Mouse (Mus musculus): ENCODE data around the gene Clmn. TPM values are rescaled to one million over a fixed set of nuclear protein-coding genes. Genes with fewer than 3 reads are reported as not detected.

Gene Clmn
- total and polyA plus RNA-seq, 3 experiments, result not detected

DNA sequence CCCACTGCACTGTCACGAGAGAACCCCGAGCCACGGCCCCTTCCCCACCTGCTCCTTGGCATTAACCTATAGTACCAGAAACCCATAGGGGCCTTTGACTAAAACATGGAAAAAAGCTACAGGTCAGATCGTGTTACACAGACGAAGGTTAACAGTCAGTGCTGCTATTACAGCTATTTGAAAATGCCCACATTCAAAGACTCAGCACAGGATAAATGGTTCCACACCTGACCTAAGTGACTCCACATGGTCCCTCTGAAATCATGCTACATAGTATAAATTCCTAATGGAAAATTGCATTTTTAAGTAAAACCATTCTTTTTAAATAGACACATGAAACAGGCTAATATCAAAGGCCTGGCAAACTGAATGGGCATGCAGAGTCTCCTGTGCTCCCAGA, 148.5 kb downstream of the Clmn start:
- H3K27me3 ChIP-seq (ENCODE audit: control insufficient read depth in 1 of 2, insufficient read depth in 2 of 2, low read length in 2 of 2), result no peaks in the 10 kb centered on the region
- no peak overlapping the region for H3K4me3 ChIP-seq (ENCODE audit: control insufficient read depth in 1 of 2, insufficient read depth in 1 of 2, low read depth in 2 of 2, low read length in 2 of 2)
- TF ChIP-seq CTCF (IDR thresholded peaks at IDR 0.05 in 2 of 3, conservative IDR thresholded peaks at IDR 0.05 in 1 of 3; ENCODE audit: control insufficient read depth in 1 of 3, insufficient read depth in 1 of 3, low read depth in 2 of 3, low read length in 3 of 3, poor library complexity in 1 of 3, severe bottlenecking in 1 of 3), result no peak
- no peak for TF ChIP-seq POLR2A (IDR thresholded peaks at IDR 0.05; ENCODE audit: control insufficient read depth in 1 of 2, insufficient read depth in 1 of 2, low read depth in 1 of 2, low read length in 2 of 2, poor library complexity in 1 of 2)
- TF ChIP-seq MXI1 (IDR thresholded peaks at IDR 0.05; ENCODE audit: low read depth, low read length), result no peak
- no peak for TF ChIP-seq HCFC1 (IDR thresholded peaks at IDR 0.05; ENCODE audit: low read depth, low read length)
- no peak for TF ChIP-seq TBP (IDR thresholded peaks at IDR 0.05; ENCODE audit: low read depth, low read length)
- no peak for TF ChIP-seq SMC3 (IDR thresholded peaks at IDR 0.05; ENCODE audit: low read depth, low read length)
- no peak for TF ChIP-seq TCF12 (IDR thresholded peaks at IDR 0.05; ENCODE audit: low read depth, low read length)
- TF ChIP-seq MYC (IDR thresholded peaks at IDR 0.05; ENCODE audit: low read depth, low read length), result no peak
- no peak for TF ChIP-seq MAZ (IDR thresholded peaks at IDR 0.05; ENCODE audit: low read depth, low read length)
- TF ChIP-seq ZNF384 (IDR thresholded peaks at IDR 0.05; ENCODE audit: low read depth, low read length), result no peak
- no peak for TF ChIP-seq EP300 (IDR thresholded peaks at IDR 0.05; ENCODE audit: low read depth in 1 of 2, low read length in 2 of 2)
- no peak for TF ChIP-seq UBTF (IDR thresholded peaks at IDR 0.05; ENCODE audit: borderline replicate concordance, insufficient read depth, low read depth, low read length)
- TF ChIP-seq MAX (IDR thresholded peaks at IDR 0.05; ENCODE audit: low read length), result no peak
- no peak for TF ChIP-seq MEF2A (IDR thresholded peaks at IDR 0.05; ENCODE audit: extremely low read depth, insufficient replicate concordance, low read depth, low read length, poor library complexity, severe bottlenecking)
- TF ChIP-seq GATA1 (IDR thresholded peaks at IDR 0.05; ENCODE audit: low read depth, low read length), result no peak
- DNase-seq (ENCODE audit: low read depth, low spot score), result no peak
- no peak overlapping the region for H3K9ac ChIP-seq (ENCODE audit: control insufficient read depth, low read depth, low read length, poor library complexity, severe bottlenecking)
- no peaks in the 10 kb centered on the region for H3K9me3 ChIP-seq (replicated peaks; ENCODE audit: insufficient read depth, low read length)
- H3K4me1 ChIP-seq (ENCODE audit: control insufficient read depth in 1 of 2, insufficient read depth in 2 of 2, low read length in 2 of 2), result no peaks in the 10 kb centered on the region
- peaks cover 0 to 8% of the 10 kb centered on the region in 2 experiments; a peak in 2 of 4 replicates for H3K36me3 ChIP-seq (ENCODE audit: control insufficient read depth in 1 of 2, insufficient read depth in 2 of 2, low read length in 2 of 2)
- H3K27ac ChIP-seq (ENCODE audit: control insufficient read depth, low read depth, low read length), result no peak overlapping the region
- peaks cover 2% of the 10 kb centered on the region; the same call in 1 of the 2 replicates for H3K79me2 ChIP-seq (ENCODE audit: control insufficient read depth, insufficient read depth, low read length, poor library complexity)

DNA sequence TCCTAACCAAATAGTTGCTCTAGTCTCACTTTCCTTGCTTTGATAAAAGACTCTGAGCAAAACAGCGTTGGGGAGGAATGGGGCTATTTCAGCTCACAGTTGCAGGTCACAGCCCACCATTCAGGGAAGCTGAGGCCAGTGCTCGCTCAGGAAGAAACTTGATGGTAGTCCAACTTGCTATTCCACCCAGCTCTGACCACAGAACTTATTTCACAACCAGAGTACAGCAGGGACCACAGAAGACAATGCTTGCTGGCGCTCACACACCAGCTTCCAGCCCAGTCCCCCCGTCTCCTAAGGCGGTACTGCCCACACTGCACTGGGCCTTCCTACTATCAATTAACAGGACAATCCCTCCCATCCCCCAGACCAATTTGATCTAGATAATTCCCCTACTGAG, 149.4 kb downstream of the Clmn start:
- DNase-seq (ENCODE audit: low read depth, low spot score), result no peak
- Histone ChIP-seq H3K4me3 (ENCODE audit: control insufficient read depth in 1 of 2, insufficient read depth in 1 of 2, low read depth in 2 of 2, low read length in 2 of 2) (no peak overlapping the region), H3K27ac (ENCODE audit: control insufficient read depth, low read depth, low read length) (no peak overlapping the region), H3K9ac (ENCODE audit: control insufficient read depth, low read depth, low read length, poor library complexity, severe bottlenecking) (no peak overlapping the region), H3K9me3 (replicated peaks; ENCODE audit: insufficient read depth, low read length) (no peaks in the 10 kb centered on the region), H3K79me2 (ENCODE audit: control insufficient read depth, insufficient read depth, low read length, poor library complexity) (peaks cover 2% of the 10 kb centered on the region; the same call in 1 of the 2 replicates), H3K27me3 (ENCODE audit: control insufficient read depth in 1 of 2, insufficient read depth in 2 of 2, low read length in 2 of 2) (no peaks in the 10 kb centered on the region), H3K36me3 (ENCODE audit: control insufficient read depth in 1 of 2, insufficient read depth in 2 of 2, low read length in 2 of 2) (peaks cover 0 to 8% of the 10 kb centered on the region in 2 experiments; a peak in 2 of 4 replicates), H3K4me1 (ENCODE audit: control insufficient read depth in 1 of 2, insufficient read depth in 2 of 2, low read length in 2 of 2) (no peaks in the 10 kb centered on the region)
- TF ChIP-seq RCOR1 (IDR thresholded peaks at IDR 0.05; ENCODE audit: low read depth, low read length), result no peak
- no peak for TF ChIP-seq ZMIZ1 (IDR thresholded peaks at IDR 0.05; ENCODE audit: low read depth, low read length)
- TF ChIP-seq CHD1 (IDR thresholded peaks at IDR 0.05; ENCODE audit: low read depth, low read length), result no peak
- no peak for TF ChIP-seq UBTF (IDR thresholded peaks at IDR 0.05; ENCODE audit: borderline replicate concordance, insufficient read depth, low read depth, low read length)
- TF ChIP-seq SIN3A (IDR thresholded peaks at IDR 0.05; ENCODE audit: low read length), result no peak
- TF ChIP-seq MAFK (IDR thresholded peaks at IDR 0.05; ENCODE audit: borderline replicate concordance, low read depth, low read length), result no peak
- no peak for TF ChIP-seq BHLHE40 (IDR thresholded peaks at IDR 0.05; ENCODE audit: borderline replicate concordance, low read depth, low read length)
- no peak for TF ChIP-seq GABPA (IDR thresholded peaks at IDR 0.05; ENCODE audit: low read depth, low read length)
- no peak for TF ChIP-seq KAT2A (conservative IDR thresholded peaks at IDR 0.05; ENCODE audit: low read depth, low read length)
- no peak for TF ChIP-seq ELF1 (IDR thresholded peaks at IDR 0.05; ENCODE audit: low read depth, low read length)
